10 mouse cellular contexts compared by ENCODE assay signal in genomic region chr8:120344166-120344565, GRCm38 (mm10).
DNase-seq lines count a peak whose midpoint lies in the region; ATAC-seq lines count a peak whose summit lies in the region.
"Had no signal": no experiment of that assay in that cellular context is flagged by ENCODE, and none has a peak within 500 bp of the region (broad histone marks: within the 10 kb centered on the region; RNA-seq: fewer than 3 reads in every experiment).

No protein-coding gene starts in this region.

- H3K27ac ChIP-seq in neural tube, embryonic 11.5 days (ENCODE audit: low read depth, low read length): peak overlapping the region; percentile 69; the same call in 1 of the 2 replicates
- H3K27ac ChIP-seq in forebrain, embryonic 16.5 days (ENCODE audit: low read length): peak overlapping the region; percentile 19
- no peak overlapping the region for H3K27ac ChIP-seq in liver, embryonic 16.5 days (ENCODE audit: low read length)
- H3K27ac ChIP-seq in neural tube, embryonic 14.5 days (ENCODE audit: low read depth, low read length): peak overlapping the region; percentile 72

- H3K27me3 ChIP-seq in neural tube, embryonic 11.5 days (ENCODE audit: control insufficient read depth, insufficient read depth, low read length): no peaks in the 10 kb centered on the region
- no peaks in the 10 kb centered on the region for H3K27me3 ChIP-seq in forebrain, embryonic 16.5 days (replicated peaks; ENCODE audit: control insufficient read depth, insufficient read depth, low read length)
- no peaks in the 10 kb centered on the region for H3K27me3 ChIP-seq in liver, embryonic 16.5 days (ENCODE audit: control insufficient read depth, insufficient read depth, low read depth, low read length)
- no peaks in the 10 kb centered on the region for H3K27me3 ChIP-seq in neural tube, embryonic 14.5 days (ENCODE audit: control insufficient read depth, insufficient read depth, low read length)

- H3K4me1 ChIP-seq in neural tube, embryonic 11.5 days (ENCODE audit: control insufficient read depth, insufficient read depth, low read length): peaks cover 40% of the 10 kb centered on the region
- H3K4me1 ChIP-seq in forebrain, embryonic 16.5 days (replicated peaks; ENCODE audit: control insufficient read depth, insufficient read depth, low read length): peaks cover 65% of the 10 kb centered on the region
- peaks cover 15% of the 10 kb centered on the region for H3K4me1 ChIP-seq in liver, embryonic 16.5 days (ENCODE audit: control insufficient read depth, low read depth, low read length)
- peaks cover 63% of the 10 kb centered on the region for H3K4me1 ChIP-seq in neural tube, embryonic 14.5 days (ENCODE audit: control insufficient read depth, insufficient read depth, low read length)

- no peak overlapping the region for H3K4me3 ChIP-seq in neural tube, embryonic 11.5 days (ENCODE audit: low read depth, low read length)
- no peak overlapping the region for H3K4me3 ChIP-seq in forebrain, embryonic 16.5 days (replicated peaks; ENCODE audit: low read length)
- no peak overlapping the region for H3K4me3 ChIP-seq in liver, embryonic 16.5 days (ENCODE audit: low read depth, low read length)
- no peak overlapping the region for H3K4me3 ChIP-seq in neural tube, embryonic 14.5 days (ENCODE audit: low read depth, low read length)

- no peak overlapping the region for H3K4me2 ChIP-seq in neural tube, embryonic 11.5 days (ENCODE audit: low read depth)
- no peak overlapping the region for H3K4me2 ChIP-seq in forebrain, embryonic 16.5 days (ENCODE audit: low read length)
- no peak overlapping the region for H3K4me2 ChIP-seq in liver, embryonic 16.5 days (ENCODE audit: low read depth, low read length)
- H3K4me2 ChIP-seq in neural tube, embryonic 14.5 days (ENCODE audit: low read depth, low read length): no peak overlapping the region

- DNase-seq in neural tube, embryonic 11.5 days (ENCODE audit: low spot score): no peak
- DNase-seq in neural tube, embryonic 10.5 days (ENCODE audit: extremely low spot score, low spot score): no peak
- DNase-seq in lung, postnatal 25 days (ENCODE audit: low spot score): no peak
- DNase-seq in cerebellum, postnatal 25 days: no peak
- no peak for DNase-seq in spleen, postnatal 36 days (ENCODE audit: low spot score in 2 of 2)
- DNase-seq: gastrocnemius, postnatal 25 days had no signal

- 27% methylated on average over 4 of the region's 4 CpGs for WGBS in neural tube, embryonic 11.5 days
- WGBS in forebrain, embryonic 16.5 days: 22% methylated on average over 4 of the region's 4 CpGs
- 8% methylated on average over 4 of the region's 4 CpGs for WGBS in liver, embryonic 16.5 days (ENCODE audit: insufficient replicate concordance)
- WGBS in neural tube, embryonic 14.5 days: 20% methylated on average over 4 of the region's 4 CpGs

- H3K36me3 ChIP-seq in neural tube, embryonic 11.5 days (ENCODE audit: control insufficient read depth, insufficient read depth, low read length): no peaks in the 10 kb centered on the region
- no peaks in the 10 kb centered on the region for H3K36me3 ChIP-seq in forebrain, embryonic 16.5 days (ENCODE audit: control insufficient read depth, insufficient read depth)
- no peaks in the 10 kb centered on the region for H3K36me3 ChIP-seq in liver, embryonic 16.5 days (ENCODE audit: control insufficient read depth, insufficient read depth)
- H3K36me3 ChIP-seq in neural tube, embryonic 14.5 days (ENCODE audit: control insufficient read depth, insufficient read depth, low read length): no peaks in the 10 kb centered on the region

- ATAC-seq in neural tube, embryonic 11.5 days (ENCODE audit: insufficient read depth, low FRiP score, low TSS enrichment): no peak
- no peak for ATAC-seq in forebrain, embryonic 16.5 days
- ATAC-seq in liver, embryonic 16.5 days (ENCODE audit: low read depth): peak; percentile 22
- ATAC-seq in neural tube, embryonic 14.5 days (ENCODE audit: low read depth): no peak
- ATAC-seq: intestine, embryonic 16.5 days had no signal

- H3K9me3 ChIP-seq in neural tube, embryonic 11.5 days (ENCODE audit: control insufficient read depth, low read length): no peaks in the 10 kb centered on the region
- H3K9me3 ChIP-seq in forebrain, embryonic 16.5 days (ENCODE audit: control insufficient read depth, low read length): no peaks in the 10 kb centered on the region
- no peaks in the 10 kb centered on the region for H3K9me3 ChIP-seq in liver, embryonic 16.5 days (replicated peaks; ENCODE audit: control insufficient read depth, low read length)
- H3K9me3 ChIP-seq in neural tube, embryonic 14.5 days (ENCODE audit: control insufficient read depth, low read length): no peaks in the 10 kb centered on the region

- H3K9ac ChIP-seq in neural tube, embryonic 11.5 days (ENCODE audit: low read length): no peak overlapping the region
- H3K9ac ChIP-seq in forebrain, embryonic 16.5 days (replicated peaks; ENCODE audit: low read depth, low read length): no peak overlapping the region
- H3K9ac ChIP-seq in liver, embryonic 16.5 days (ENCODE audit: low read depth, low read length): no peak overlapping the region
- H3K9ac ChIP-seq in neural tube, embryonic 14.5 days (replicated peaks; ENCODE audit: low read depth, low read length): peak overlapping the region; percentile 25; the same call in 1 of the 2 replicates
